Mouse (Mus musculus): ENCODE measurements around the gene Nck2.

DNA sequence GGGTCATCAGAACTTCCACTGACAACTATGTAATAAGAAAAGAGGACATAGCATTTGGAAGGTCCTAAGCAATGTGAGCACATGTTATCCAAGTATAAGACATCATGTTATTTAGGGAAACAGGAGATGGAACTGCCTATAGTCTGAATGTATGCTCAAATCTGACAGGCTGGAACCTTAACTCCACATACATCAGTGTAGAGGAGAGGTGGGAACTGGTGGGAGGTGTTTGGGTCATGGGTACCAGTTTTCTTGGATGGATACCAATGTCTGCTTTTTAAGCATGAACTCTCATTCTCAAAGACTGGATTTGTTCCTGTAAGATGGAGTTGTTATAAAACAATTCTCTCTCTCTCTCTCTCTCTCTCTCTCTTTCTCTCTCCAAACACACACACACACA lies 29.4 kb upstream of the Nck2 start:
- TF ChIP-seq TCF3 (IDR thresholded peaks at IDR 0.05; ENCODE audit: insufficient read length, low read depth) (no peak), SRF (IDR thresholded peaks at IDR 0.05; ENCODE audit: control insufficient read depth, insufficient read length, low read depth) (no peak)

All from myocyte (in vitro differentiated cells).